Mouse (Mus musculus): ENCODE data around the gene Mkln1.

- TF ChIP-seq EP300 (IDR thresholded peaks at IDR 0.05; ENCODE audit: low read depth) (no peak), CTCF (IDR thresholded peaks at IDR 0.05; ENCODE audit: low read depth) (no peak)
Observed at GRCm38 (mm10) chr6:31396118-31396517, 2.4 kb upstream of the Mkln1 start.

All from liver, embryonic 14.5 days (tissue).